Mouse (Mus musculus) bone marrow, adult 2 months (tissue): ENCODE measurements around the gene Nek2. TPM values are rescaled to one million over a fixed set of nuclear protein-coding genes. Genes with fewer than 3 reads are reported as not detected.

ENCODE experiments used
- H3K27ac ChIP-seq: fragments of 200-500 bp; 2 replicates; pipeline ENCODE4 v1.5.1; 2012; ENCODE audit warnings: low read depth, mild to moderate bottlenecking, control low read depth, inconsistent platforms, low read length; ENCODE audit not compliant: control insufficient read depth, poor library complexity, insufficient read depth
- H3K4me1 ChIP-seq: fragments of 200-500 bp; 2 replicates; pipeline ENCODE4 v1.6.1; 2011; ENCODE audit warnings: low read length; ENCODE audit not compliant: control insufficient read depth, insufficient read depth
- H3K4me3 ChIP-seq: fragments of 200-500 bp; replicated peaks from 2 replicates; pipeline ENCODE3; 2011; ENCODE audit warnings: mild to moderate bottlenecking, low read depth, low read length, control low read depth; ENCODE audit not compliant: control insufficient read depth
- CTCF ChIP-seq: fragments of 200-500 bp; IDR thresholded peaks from 2 replicates; pipeline ENCODE4 v1.5.1; 2011; ENCODE audit warnings: low read length, control low read depth; ENCODE audit not compliant: control insufficient read depth, insufficient read depth
- POLR2A ChIP-seq: fragments of 200-500 bp; IDR thresholded peaks from 2 replicates; pipeline ENCODE4 v1.6.1; 2011; ENCODE audit warnings: low read depth, mild to moderate bottlenecking, control low read depth, low read length, borderline replicate concordance; ENCODE audit not compliant: control insufficient read depth
- WGBS: fragments of 180-500 bp; shearing (Covaris S2); methylation state at CpG from one replicate; pipeline ENCODE4 v1.1.7; 2018; 5-methylcytosine and 5-hydroxymethylcytosine counted together
- polyA plus RNA-seq: library from polyadenylated mRNA; stranded (reverse); fragments of >200 nt; gene quantifications from 2 replicates; pipeline ENCODE4 v1.2.4, GENCODE M21; 2011; ENCODE audit warnings: low replicate concordance; ENCODE audit not compliant: missing spikeins, insufficient read depth, insufficient read length

Gene Nek2
- polyA plus RNA-seq, 1 experiment: 23.5 TPM

GRCm38 (mm10) chr1:191840774-191841565, 19.7 kb downstream of the Nek2 start:
- Histone ChIP-seq H3K27ac (no peak overlapping the region), H3K4me3 (no peak overlapping the region), H3K4me1 (no peaks in the 10 kb centered on the region; the same call in 1 of the 2 replicates)
- no peak for TF ChIP-seq POLR2A
- TF ChIP-seq CTCF: 0 out of 2 replicates have a peak, but pooled peaks have one; percentile 6
- 73% methylated on average over 11 of the region's 11 CpGs for WGBS

- H3K27ac ChIP-seq: no peak overlapping the region
- WGBS: 80% methylated on average over 12 of the region's 12 CpGs
- TF ChIP-seq CTCF: no peak
These were observed 21.0 kb downstream of the Nek2 start for GRCm38 (mm10) chr1:191842247-191842646.

GRCm38 (mm10) chr1:191846667-191847066, 25.4 kb downstream of the Nek2 start:
- H3K27ac ChIP-seq: no peak overlapping the region
- TF ChIP-seq POLR2A (no peak), CTCF (no peak)
- no peaks in the 10 kb centered on the region; the same call in 1 of the 2 replicates for H3K4me1 ChIP-seq
- 77% methylated on average over 5 of the region's 5 CpGs for WGBS
- H3K4me3 ChIP-seq: no peak overlapping the region

More at GRCm38 (mm10) chr1:191842247-191842646, 21.0 kb downstream of the Nek2 start:
- Histone ChIP-seq H3K4me3 (no peak overlapping the region), H3K4me1 (no peaks in the 10 kb centered on the region; the same call in 1 of the 2 replicates)

GRCm38 (mm10) chr1:191849501-191849900, 28.3 kb downstream of the Nek2 start:
- 14% methylated on average over 4 of the region's 4 CpGs for WGBS
- Histone ChIP-seq H3K4me1 (no peaks in the 10 kb centered on the region), H3K4me3 (no peak overlapping the region), H3K27ac (no peak overlapping the region)
- TF ChIP-seq POLR2A: no peak
- TF ChIP-seq CTCF: no peak

GRCm38 (mm10) chr1:191853442-191853841, 32.2 kb downstream of the Nek2 start:
- 77% methylated on average over 9 of the region's 9 CpGs for WGBS
- TF ChIP-seq CTCF (no peak), POLR2A (no peak)
- H3K27ac ChIP-seq: peak overlapping the region; percentile 17; the same call in 1 of the 2 replicates
- H3K4me3 ChIP-seq: no peak overlapping the region
- peaks cover 2% of the 10 kb centered on the region; the same call in 1 of the 2 replicates for H3K4me1 ChIP-seq

GRCm38 (mm10) chr1:191854716-191855115, 33.5 kb downstream of the Nek2 start:
- WGBS: 62% methylated on average over 5 of the region's 5 CpGs
- H3K27ac ChIP-seq: peak overlapping the region; percentile 88
- no peak for TF ChIP-seq CTCF
- TF ChIP-seq POLR2A: no peak
- H3K4me1 ChIP-seq: peaks cover 2% of the 10 kb centered on the region; the same call in 1 of the 2 replicates
- no peak overlapping the region for H3K4me3 ChIP-seq

GRCm38 (mm10) chr1:191855136-191855878, 34.1 kb downstream of the Nek2 start:
- no peak overlapping the region for H3K4me3 ChIP-seq

More at GRCm38 (mm10) chr1:191855136-191855878, 34.1 kb downstream of the Nek2 start:
- Histone ChIP-seq H3K4me1 (peaks cover 2% of the 10 kb centered on the region; the same call in 1 of the 2 replicates), H3K27ac (peak overlapping the region; percentile 88)
- 61% methylated on average over 10 of the region's 10 CpGs for WGBS
- TF ChIP-seq CTCF (no peak), POLR2A (peak; percentile 46; the same call in 1 of the 2 replicates)
